Mouse (Mus musculus) lung, embryonic 16.5 days (tissue): ENCODE measurements around the gene Trappc11. TPM values are rescaled to one million over a fixed set of nuclear protein-coding genes. Genes with fewer than 3 reads are reported as not detected.
"Not testable (repeated sequence)": the region's sequence is repeated elsewhere in the genome, so short reads cannot be mapped to it uniquely, and the experiment has no call there.

Experiments
- ATAC-seq: fragments of 200-750 bp; cut with Nextera tagmentation; 2 replicates; pipeline ENCODE4 v1.8.0; 2017; ENCODE audit warnings: low read depth, mild to moderate bottlenecking, moderate library complexity
- H3K27ac ChIP-seq: fragments of 300-500 bp; sonication (generic); 2 replicates; pipeline ENCODE4 v1.5.1; 2014; ENCODE audit warnings: mild to moderate bottlenecking, control low read depth, low read length
- H3K27me3 ChIP-seq: fragments of 300-500 bp; sonication (generic); 2 replicates; pipeline ENCODE4 v1.6.1; 2014; ENCODE audit warnings: low read depth, low read length, mixed read lengths; ENCODE audit not compliant: control insufficient read depth, insufficient read depth
- H3K36me3 ChIP-seq: fragments of 300-500 bp; sonication (generic); 2 replicates; pipeline ENCODE4 v1.6.1; 2014; ENCODE audit warnings: low read length; ENCODE audit not compliant: control insufficient read depth, insufficient read depth
- H3K4me1 ChIP-seq: fragments of 300-500 bp; sonication (generic); replicated peaks from 2 replicates; pipeline ENCODE4 v1.6.1; 2014; ENCODE audit warnings: low read length, mixed read lengths; ENCODE audit not compliant: control insufficient read depth, insufficient read depth
- H3K4me2 ChIP-seq: fragments of 300-500 bp; sonication (generic); 2 replicates; pipeline ENCODE4 v1.6.1; 2014; ENCODE audit warnings: low read depth, low read length, control low read depth
- H3K4me3 ChIP-seq: fragments of 300-500 bp; sonication (generic); 2 replicates; pipeline ENCODE4 v1.5.1; 2014; ENCODE audit warnings: mild to moderate bottlenecking, low read length, control low read depth
- H3K9ac ChIP-seq: fragments of 300-500 bp; sonication (generic); 2 replicates; pipeline ENCODE4 v1.6.1; 2014; ENCODE audit warnings: low read length, control low read depth
- H3K9me3 ChIP-seq: fragments of 300-500 bp; sonication (generic); 2 replicates; pipeline ENCODE4 v1.6.1; 2016; ENCODE audit warnings: low read length; ENCODE audit not compliant: control insufficient read depth
- WGBS: fragments of 180-500 bp; shearing (Covaris S2); extraction: QIAGEN DNeasy Blood & Tissue Kit; methylation state at CpG from one replicate; pipeline ENCODE4 v1.1.7; 2014; 5-methylcytosine and 5-hydroxymethylcytosine counted together
- polyA plus RNA-seq: library from polyadenylated mRNA; unstranded; fragments of >200 nt; fragmentation: Nextera tagmentation; extraction: Ambion mirVana; gene quantifications from 2 replicates; pipeline ENCODE4 v1.2.1, GENCODE M21; 2015

Gene Trappc11
- polyA plus RNA-seq, 1 experiment from 2014 or later, result 30.5 TPM

DNA sequence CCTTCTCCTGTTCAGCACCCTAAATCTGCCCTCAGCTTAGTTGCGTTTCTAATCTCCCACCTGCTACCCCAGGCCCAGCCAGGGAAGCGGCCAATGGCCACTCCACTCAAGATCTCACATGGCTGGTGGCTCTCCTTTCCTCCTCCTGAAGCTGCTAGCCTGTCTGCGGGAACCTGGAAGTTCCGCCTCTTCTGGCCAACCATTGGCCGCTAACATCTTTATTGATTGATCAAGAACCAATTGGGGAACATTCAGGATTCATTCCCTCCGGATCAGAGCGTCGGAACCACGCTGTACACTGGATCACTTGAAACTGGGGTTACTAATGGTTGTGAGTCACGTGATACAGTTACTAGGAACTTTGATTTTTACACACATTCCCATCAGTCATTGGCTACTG lies 74.7 kb downstream of the Trappc11 start:
- Histone ChIP-seq H3K9ac (no peak overlapping the region), H3K27me3 (no peaks in the 10 kb centered on the region), H3K4me1 (peaks cover 4% of the 10 kb centered on the region; the same call in 1 of the 2 replicates), H3K4me3 (no peak overlapping the region), H3K4me2 (0 out of 2 replicates have a peak overlapping the region, but pooled peaks have one; percentile 7), H3K27ac (no peak overlapping the region), H3K36me3 (no peaks in the 10 kb centered on the region), H3K9me3 (peaks cover 4% of the 10 kb centered on the region; the same call in 1 of the 2 replicates)
- 85% methylated on average over 10 of the region's 10 CpGs for WGBS
- ATAC-seq, result peak; percentile 56; the same call in 1 of the 2 replicates

- H3K36me3 ChIP-seq, H3K4me3 ChIP-seq, H3K27ac ChIP-seq, H3K9me3 ChIP-seq, H3K9ac ChIP-seq, H3K4me2 ChIP-seq, H3K27me3 ChIP-seq, ATAC-seq, H3K4me1 ChIP-seq: not testable (repeated sequence)
- 89% methylated on average over 2 of the region's 2 CpGs for WGBS
Measured at GRCm38 (mm10) chr8:47449211-47449610, 84.1 kb downstream of the Trappc11 start.

GRCm38 (mm10) chr8:47446312-47447046 lies 86.8 kb downstream of the Trappc11 start, which contains the start of gene Stox2:
Gene Stox2, minus strand, starts transcription at chr8:47446362.
- no peak within 1 kb of the TSS for H3K4me2 ChIP-seq
- ATAC-seq, result no peak
- H3K9ac ChIP-seq, result no peak within 1 kb of the TSS
- no peaks in the 10 kb centered on the region for H3K27me3 ChIP-seq
- WGBS, result 68% methylated on average over 19 of the region's 19 CpGs
- H3K4me1 ChIP-seq, result no peaks in the 10 kb centered on the region
- no peak within 1 kb of the TSS for H3K27ac ChIP-seq
- no peaks in the 10 kb centered on the region for H3K36me3 ChIP-seq
- no peaks in the 10 kb centered on the region for H3K9me3 ChIP-seq
- no peak within 1 kb of the TSS for H3K4me3 ChIP-seq

Other genes starting within 250 kb of the Trappc11 start
- 10.7 and 11.6 TPM in 2 replicates for gene Stox2, start 87.1 kb downstream of the Trappc11 start, polyA plus RNA-seq
- 31.3 and 35.1 TPM in 2 replicates for gene Rwdd4a, start 194 bp upstream of the Trappc11 start, polyA plus RNA-seq
- gene Ing2, start 142.1 kb upstream of the Trappc11 start, polyA plus RNA-seq, result 10.9 and 11.8 TPM in 2 replicates
- 23.4 and 26.1 TPM in 2 replicates for gene Cdkn2aip, start 180.5 kb upstream of the Trappc11 start, polyA plus RNA-seq